Mouse (Mus musculus) left cerebral cortex, adult 2 months (tissue): ENCODE measurements at regions not wholly inside any gene's neighbourhood (a gene's known extent, or its start where the extent isn't known, plus 50 kb on each side); places are given as distances from the start of the nearest gene placed in this dataset.

Experiments
- DNase-seq, 2 experiments: peaks; one replicate each; pipeline ENCODE4 v3.0.0; 2021 to 2022; ENCODE audit warnings: low spot score in 2 of 2, mixed read lengths in 1 of 2; ENCODE audit errors: extremely low spot score in 1 of 2
- H3K27ac ChIP-seq: fragments of 200-600 bp; 2 replicates; pipeline ENCODE4 v1.8.1; 2022
- H3K4me3 ChIP-seq: fragments of 200-600 bp; 2 replicates; pipeline ENCODE4 v1.8.1; 2022
- CTCF ChIP-seq: fragments of 200-600 bp; IDR thresholded peaks from 2 replicates; pipeline ENCODE4 v1.8.1; 2022; ENCODE audit warnings: antibody characterized with exemption, mild to moderate bottlenecking, moderate library complexity
- intact Hi-C: fragments of 180-260 bp; cut with DNase I; formaldehyde crosslinking; loops from one replicate; pipeline ENCODE4 v1.15.1; 2025

GRCm38 (mm10) chr9:122595120-122595943 lies 151.8 kb upstream of the Topaz1 start:
- no peak for TF ChIP-seq CTCF
- intact Hi-C loops: no loop called here
- DNase-seq: no peak
- Histone ChIP-seq H3K4me3 (peak overlapping the region; percentile 43), H3K27ac (peak overlapping the region; percentile 66)

- H3K4me3 ChIP-seq: no peak overlapping the region
- intact Hi-C loops: no loop called here
- H3K27ac ChIP-seq: peak overlapping the region; percentile 53; the same call in 1 of the 2 replicates
- no peak for DNase-seq
- no peak for TF ChIP-seq CTCF
Measured at GRCm38 (mm10) chr9:122603106-122603505, 144.0 kb upstream of the Topaz1 start.

- no peak overlapping the region for H3K4me3 ChIP-seq
- H3K27ac ChIP-seq: peak overlapping the region; percentile 69; the same call in 1 of the 2 replicates
- intact Hi-C loops: loop anchor here (1.0 to 2.0 kb wide), 2 partner anchors 19 to 37 kb away; no protein-coding TSS in a partner anchor
- DNase-seq: peak; percentile 54 to 55
- TF ChIP-seq CTCF: no peak
Measured at GRCm38 (mm10) chr9:122609616-122610015, 137.5 kb upstream of the Topaz1 start.

GRCm38 (mm10) chr9:122610918-122611317 lies 136.2 kb upstream of the Topaz1 start:
- TF ChIP-seq CTCF: no peak
- Histone ChIP-seq H3K4me3 (no peak overlapping the region), H3K27ac (peak overlapping the region; percentile 69)
- intact Hi-C loops: loop anchor here (2.0 kb wide), 1 partner anchor 18 kb away; no protein-coding TSS in a partner anchor
- peak; percentile 66 to 75 for DNase-seq

GRCm38 (mm10) chr9:122614579-122615252 lies 132.4 kb upstream of the Topaz1 start:
- no peak overlapping the region for H3K4me3 ChIP-seq
- H3K27ac ChIP-seq: no peak overlapping the region
- no peak for TF ChIP-seq CTCF
- no peak for DNase-seq
- intact Hi-C loops: loop anchor here (1.0 to 5.0 kb wide), 2 partner anchors 73 to 113 kb away; no protein-coding TSS in a partner anchor

DNA sequence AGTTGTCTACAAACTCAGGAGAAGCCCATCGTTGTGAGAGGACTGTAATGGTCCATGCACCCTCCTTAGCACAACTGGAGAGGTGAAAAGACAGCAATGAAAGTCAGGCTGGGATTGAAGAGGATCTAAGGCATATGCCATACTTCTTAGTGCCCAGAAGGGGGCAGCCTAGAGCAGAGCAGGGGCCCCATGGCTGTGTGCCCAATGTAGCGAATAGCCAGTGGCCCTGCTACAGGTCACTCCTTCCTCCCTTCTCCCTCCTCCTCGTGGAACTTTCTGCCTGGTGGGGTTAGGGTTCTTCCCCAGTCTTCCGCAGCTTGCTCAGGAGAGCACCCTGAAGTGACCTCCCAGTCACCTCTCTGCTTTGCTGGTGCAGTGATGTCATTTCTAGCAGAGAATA lies 131.8 kb upstream of the Topaz1 start:
- peak; percentile 83 for TF ChIP-seq CTCF
- intact Hi-C loops: loop anchor here (1.0 to 5.0 kb wide), 2 partner anchors 72 to 112 kb away; no protein-coding TSS in a partner anchor
- no peak overlapping the region for H3K27ac ChIP-seq
- DNase-seq: no peak
- no peak overlapping the region for H3K4me3 ChIP-seq

GRCm38 (mm10) chr9:122617793-122618192 lies 129.4 kb upstream of the Topaz1 start:
- intact Hi-C loops: loop anchor here (5.0 kb wide), 1 partner anchor 110 kb away; no protein-coding TSS in a partner anchor
- DNase-seq: no peak
- peak overlapping the region; percentile 44; the same call in 1 of the 2 replicates for H3K27ac ChIP-seq
- H3K4me3 ChIP-seq: no peak overlapping the region
- no peak for TF ChIP-seq CTCF

DNA sequence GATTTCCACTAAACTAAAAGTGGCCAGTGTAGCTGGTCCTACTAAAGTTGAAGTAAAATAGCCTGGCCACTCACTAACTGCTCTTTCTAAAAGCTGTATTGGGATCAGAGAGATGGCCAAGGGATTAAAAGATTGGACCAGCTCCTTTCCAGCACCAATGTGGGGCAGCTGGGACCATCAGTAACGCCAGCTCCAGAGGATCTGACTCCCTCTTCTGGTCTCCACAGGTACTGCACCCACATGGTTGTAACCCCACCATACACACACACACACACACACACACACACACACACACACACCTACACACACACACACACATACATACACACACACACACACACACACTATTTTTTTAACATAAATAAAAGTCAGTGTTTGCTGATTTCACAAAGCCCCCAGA lies 122.1 kb upstream of the Topaz1 start:
- DNase-seq: no peak
- intact Hi-C loops: no loop called here
- no peak overlapping the region for H3K27ac ChIP-seq
- TF ChIP-seq CTCF: peak; percentile 21
- H3K4me3 ChIP-seq: no peak overlapping the region

GRCm38 (mm10) chr9:122626346-122626745 lies 120.8 kb upstream of the Topaz1 start:
- Histone ChIP-seq H3K27ac (no peak overlapping the region; the same call in 1 of the 2 replicates), H3K4me3 (no peak overlapping the region)
- TF ChIP-seq CTCF: no peak
- intact Hi-C loops: no loop called here
- DNase-seq: no peak

DNA sequence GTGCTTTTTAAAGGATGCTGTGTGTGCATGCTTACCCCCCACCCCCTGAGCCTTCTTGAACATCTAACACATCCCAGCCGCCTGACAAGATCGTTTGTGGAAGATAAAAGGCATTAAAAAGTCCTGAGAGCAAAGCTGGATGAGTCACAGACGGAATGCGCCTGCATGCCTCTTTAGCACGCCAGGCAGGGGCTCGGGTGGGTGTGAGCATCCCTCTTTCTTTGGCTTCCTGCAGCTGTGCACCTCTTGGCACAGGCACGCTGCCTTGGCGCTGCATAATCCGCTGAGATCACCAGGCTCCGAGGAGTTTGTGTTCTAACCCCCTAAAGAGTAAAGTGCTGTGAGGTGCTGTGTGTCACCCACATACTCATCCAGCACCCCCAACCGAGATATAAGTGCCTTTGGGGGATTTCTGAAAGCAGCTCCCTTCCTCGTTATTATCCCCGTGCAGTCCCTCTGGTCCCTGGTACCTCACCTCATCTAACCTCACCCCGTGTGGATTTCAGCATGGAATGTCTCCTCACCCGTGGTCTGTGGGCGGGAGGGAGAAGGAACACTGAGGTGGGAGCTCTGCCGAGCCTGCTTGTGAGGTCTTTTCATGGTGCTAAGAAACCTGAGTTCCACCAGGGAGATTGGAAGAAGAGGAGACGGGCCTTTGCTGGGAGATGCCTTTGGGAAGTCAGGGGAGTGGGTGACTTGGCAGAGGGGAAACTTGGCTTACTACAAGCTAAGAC lies 117.8 kb upstream of the Topaz1 start:
- TF ChIP-seq CTCF: no peak
- Histone ChIP-seq H3K27ac (peak overlapping the region; percentile 47), H3K4me3 (no peak overlapping the region)
- DNase-seq: peak; percentile 70 to 76
- intact Hi-C loops: loop anchor here (1.0 to 2.0 kb wide), 2 partner anchors 19 to 58 kb away; no protein-coding TSS in a partner anchor

DNA sequence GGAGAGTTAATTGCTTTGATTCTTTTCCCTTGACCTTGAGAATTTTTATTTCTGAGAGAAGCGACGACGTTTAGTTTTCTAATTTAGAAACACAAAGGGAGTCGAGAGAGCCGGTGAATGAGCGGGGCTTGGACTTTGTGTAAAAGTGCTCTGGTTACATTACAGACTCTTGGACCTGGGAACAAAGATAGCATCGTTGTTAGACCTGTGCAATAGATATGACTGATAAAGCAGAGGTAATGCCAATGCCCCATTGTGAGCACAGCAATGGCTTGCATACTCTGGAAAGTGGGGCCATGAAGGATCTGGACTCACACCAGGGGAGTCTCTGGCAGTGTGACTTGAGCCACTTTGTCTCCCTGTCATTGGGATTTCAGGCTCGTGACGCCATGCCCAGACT lies 115.4 kb upstream of the Topaz1 start:
- no peak for DNase-seq
- Histone ChIP-seq H3K4me3 (no peak overlapping the region), H3K27ac (no peak overlapping the region)
- intact Hi-C loops: no loop called here
- no peak for TF ChIP-seq CTCF
